Mouse (Mus musculus): ENCODE data around the gene Gon7. TPM values are rescaled to one million over a fixed set of nuclear protein-coding genes. Genes with fewer than 3 reads are reported as not detected.

The Gon7 gene
- polyA plus RNA-seq, 1 experiment from 2014 or later, result 48.4 TPM

DNA sequence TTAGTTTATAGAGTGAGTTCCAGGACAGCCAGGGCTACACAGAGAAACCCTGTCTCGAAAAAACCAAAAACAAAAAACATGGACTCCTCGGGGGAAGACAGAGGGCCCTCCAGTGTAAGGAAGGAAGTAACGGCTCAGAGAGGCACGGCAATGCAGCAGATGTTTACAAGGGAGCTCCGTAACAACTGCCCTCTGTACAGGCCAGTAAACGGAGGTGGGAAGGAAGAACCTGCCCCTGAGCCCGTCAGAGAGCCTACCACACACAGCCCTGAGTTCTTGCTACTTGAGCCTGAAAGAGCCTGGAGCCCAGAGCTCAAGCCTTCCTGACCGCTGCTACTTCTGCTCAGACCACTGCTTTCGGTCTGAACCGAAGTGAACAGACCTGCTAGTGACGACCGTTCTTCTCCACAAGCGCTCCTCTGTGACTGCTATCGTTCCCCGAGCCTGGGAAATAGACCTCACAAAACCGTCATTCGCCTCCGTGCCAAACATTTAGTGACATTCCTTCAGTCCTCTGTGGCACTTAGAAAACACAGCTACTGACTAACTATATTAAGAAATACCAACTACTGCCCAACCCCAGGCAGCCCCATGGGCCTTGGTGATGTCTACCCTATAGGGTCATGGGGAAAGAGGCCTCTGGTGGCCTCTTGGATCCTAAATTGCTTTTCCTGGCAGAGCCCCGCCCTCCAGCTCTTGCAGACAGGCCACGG, 44.3 kb downstream of the Gon7 start:
- no peak for ATAC-seq (ENCODE audit: low FRiP score)
- 81% methylated on average over 20 of the region's 20 CpGs for WGBS
- Histone ChIP-seq H3K4me1 (no peaks in the 10 kb centered on the region), H3K4me2 (no peak overlapping the region), H3K27ac (no peak overlapping the region), H3K9me3 (no peaks in the 10 kb centered on the region), H3K9ac (no peak overlapping the region), H3K4me3 (replicated peaks) (no peak overlapping the region), H3K36me3 (replicated peaks) (no peaks in the 10 kb centered on the region), H3K27me3 (no peaks in the 10 kb centered on the region)

DNA sequence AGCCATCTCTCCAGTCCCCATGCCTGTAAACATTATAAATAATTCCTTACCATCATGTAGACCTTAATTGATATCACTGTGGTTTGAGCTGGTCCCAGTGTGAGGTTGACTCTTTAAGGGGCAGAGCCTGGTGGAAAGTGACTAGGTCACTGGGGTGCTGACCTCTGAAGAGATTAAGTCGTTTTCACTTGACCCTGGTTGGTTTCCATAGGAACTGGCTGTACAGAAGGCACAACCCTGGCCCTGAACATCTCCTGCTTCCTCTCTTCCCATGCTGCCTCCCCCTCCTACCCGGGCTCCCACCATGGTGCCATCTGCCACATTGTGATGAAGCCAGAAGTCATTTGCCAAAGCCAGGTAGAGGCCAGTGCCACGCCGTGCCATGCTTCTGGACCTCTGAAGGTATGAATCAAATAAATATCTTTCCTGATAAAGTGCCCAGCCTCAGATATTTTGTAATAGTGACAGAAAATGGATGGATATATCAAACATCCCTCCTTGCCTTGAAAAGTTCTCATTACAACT, 46.7 kb downstream of the Gon7 start:
- Histone ChIP-seq H3K9me3 (no peaks in the 10 kb centered on the region), H3K4me1 (peaks cover 1% of the 10 kb centered on the region), H3K9ac (no peak overlapping the region), H3K4me3 (replicated peaks) (no peak overlapping the region), H3K36me3 (replicated peaks) (no peaks in the 10 kb centered on the region), H3K4me2 (no peak overlapping the region), H3K27me3 (peaks cover 14% of the 10 kb centered on the region; the same call in 1 of the 2 replicates), H3K27ac (no peak overlapping the region)
- no peak for ATAC-seq (ENCODE audit: low FRiP score)
- WGBS, result 66% methylated on average over 4 of the region's 4 CpGs

- 86% methylated on average over 5 of the region's 5 CpGs for WGBS
- no peak overlapping the region for H3K4me2 ChIP-seq
- ATAC-seq (ENCODE audit: low FRiP score), result no peak
- H3K9ac ChIP-seq, result no peak overlapping the region
- H3K4me1 ChIP-seq, result peaks cover 10% of the 10 kb centered on the region
- peaks cover 14% of the 10 kb centered on the region; the same call in 1 of the 2 replicates for H3K27me3 ChIP-seq
- no peaks in the 10 kb centered on the region for H3K9me3 ChIP-seq
- no peak overlapping the region for H3K4me3 ChIP-seq (replicated peaks)
- no peaks in the 10 kb centered on the region for H3K36me3 ChIP-seq (replicated peaks)
- H3K27ac ChIP-seq, result no peak overlapping the region
These were observed 47.7 kb downstream of the Gon7 start for GRCm38 (mm10) chr12:102709896-102710295.

- Histone ChIP-seq H3K4me1 (peaks cover 22% of the 10 kb centered on the region), H3K9me3 (no peaks in the 10 kb centered on the region), H3K36me3 (replicated peaks) (no peaks in the 10 kb centered on the region), H3K4me3 (replicated peaks) (no peak overlapping the region), H3K4me2 (no peak overlapping the region), H3K9ac (no peak overlapping the region), H3K27me3 (peaks cover 14% of the 10 kb centered on the region; the same call in 1 of the 2 replicates), H3K27ac (no peak overlapping the region)
- WGBS, result 79% methylated on average over 11 of the region's 11 CpGs
- no peak for ATAC-seq (ENCODE audit: low FRiP score)
These were observed 49.4 kb downstream of the Gon7 start for GRCm38 (mm10) chr12:102708220-102708619.

GRCm38 (mm10) chr12:102706833-102707463, 50.7 kb downstream of the Gon7 start:
- H3K4me2 ChIP-seq, result no peak overlapping the region
- no peaks in the 10 kb centered on the region for H3K36me3 ChIP-seq (replicated peaks)
- peaks cover 14% of the 10 kb centered on the region; the same call in 1 of the 2 replicates for H3K27me3 ChIP-seq
- no peak overlapping the region for H3K9ac ChIP-seq
- no peak overlapping the region for H3K4me3 ChIP-seq (replicated peaks)
- H3K9me3 ChIP-seq, result no peaks in the 10 kb centered on the region
- H3K4me1 ChIP-seq, result peaks cover 35% of the 10 kb centered on the region
- no peak overlapping the region for H3K27ac ChIP-seq
- 91% methylated on average over 10 of the region's 10 CpGs for WGBS
- ATAC-seq (ENCODE audit: low FRiP score), result no peak

- ATAC-seq (ENCODE audit: low FRiP score), result no peak
These were observed 51.5 kb downstream of the Gon7 start for GRCm38 (mm10) chr12:102705906-102706640.

DNA sequence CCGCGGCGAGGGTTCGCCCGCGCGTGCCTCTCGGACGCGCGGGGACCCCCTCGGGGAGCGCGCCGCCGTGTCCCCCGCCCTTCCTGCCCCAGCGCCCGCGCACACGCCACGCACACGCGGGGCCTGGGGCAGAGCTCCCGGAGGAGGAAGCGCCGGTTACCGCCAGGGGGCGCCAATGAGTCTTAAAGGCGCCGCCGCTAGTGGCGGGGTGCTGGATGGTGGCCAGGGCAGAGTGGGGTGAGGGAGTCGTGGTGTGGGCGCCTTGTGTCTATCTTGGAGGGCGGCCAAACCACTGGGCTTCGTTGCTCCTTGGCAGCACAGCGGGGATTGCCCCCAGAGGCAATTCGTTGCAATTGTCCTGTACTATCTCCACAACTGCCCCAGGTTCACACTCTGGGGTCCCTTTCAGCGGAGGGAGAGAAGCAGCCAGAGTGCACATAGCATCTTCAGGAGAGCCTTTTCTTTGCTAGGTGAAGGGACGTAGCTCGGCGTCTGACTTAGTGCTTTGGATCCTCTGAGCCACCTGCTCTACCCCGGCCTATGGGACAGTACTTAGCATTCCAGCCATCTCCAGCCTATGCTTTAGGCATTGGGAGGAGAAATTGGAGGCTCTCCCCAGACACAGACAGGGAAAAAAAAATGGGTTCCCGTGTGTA, 52.3 kb downstream of the Gon7 start:
- Histone ChIP-seq H3K27ac (peak overlapping the region; percentile 86), H3K36me3 (replicated peaks) (no peaks in the 10 kb centered on the region), H3K9me3 (no peaks in the 10 kb centered on the region), H3K27me3 (peaks cover 14% of the 10 kb centered on the region; the same call in 1 of the 2 replicates), H3K4me3 (replicated peaks) (peak overlapping the region; percentile 82), H3K9ac (peak overlapping the region; percentile 83), H3K4me1 (peaks cover 41% of the 10 kb centered on the region), H3K4me2 (peak overlapping the region; percentile 91)
- WGBS, result 2% methylated on average over 45 of the region's 45 CpGs
- peak; percentile 82 for ATAC-seq (ENCODE audit: low FRiP score)

More at GRCm38 (mm10) chr12:102705906-102706640, 51.5 kb downstream of the Gon7 start:
- peaks cover 37% of the 10 kb centered on the region for H3K4me1 ChIP-seq
- H3K27ac ChIP-seq, result no peak overlapping the region
- no peaks in the 10 kb centered on the region for H3K36me3 ChIP-seq (replicated peaks)
- peak overlapping the region; percentile 91 for H3K4me2 ChIP-seq
- H3K9me3 ChIP-seq, result no peaks in the 10 kb centered on the region
- peaks cover 14% of the 10 kb centered on the region; the same call in 1 of the 2 replicates for H3K27me3 ChIP-seq
- peak overlapping the region; percentile 82 for H3K4me3 ChIP-seq (replicated peaks)
- 70% methylated on average over 6 of the region's 6 CpGs for WGBS
- H3K9ac ChIP-seq, result 0 out of 2 replicates have a peak overlapping the region, but pooled peaks have one; percentile 83

DNA sequence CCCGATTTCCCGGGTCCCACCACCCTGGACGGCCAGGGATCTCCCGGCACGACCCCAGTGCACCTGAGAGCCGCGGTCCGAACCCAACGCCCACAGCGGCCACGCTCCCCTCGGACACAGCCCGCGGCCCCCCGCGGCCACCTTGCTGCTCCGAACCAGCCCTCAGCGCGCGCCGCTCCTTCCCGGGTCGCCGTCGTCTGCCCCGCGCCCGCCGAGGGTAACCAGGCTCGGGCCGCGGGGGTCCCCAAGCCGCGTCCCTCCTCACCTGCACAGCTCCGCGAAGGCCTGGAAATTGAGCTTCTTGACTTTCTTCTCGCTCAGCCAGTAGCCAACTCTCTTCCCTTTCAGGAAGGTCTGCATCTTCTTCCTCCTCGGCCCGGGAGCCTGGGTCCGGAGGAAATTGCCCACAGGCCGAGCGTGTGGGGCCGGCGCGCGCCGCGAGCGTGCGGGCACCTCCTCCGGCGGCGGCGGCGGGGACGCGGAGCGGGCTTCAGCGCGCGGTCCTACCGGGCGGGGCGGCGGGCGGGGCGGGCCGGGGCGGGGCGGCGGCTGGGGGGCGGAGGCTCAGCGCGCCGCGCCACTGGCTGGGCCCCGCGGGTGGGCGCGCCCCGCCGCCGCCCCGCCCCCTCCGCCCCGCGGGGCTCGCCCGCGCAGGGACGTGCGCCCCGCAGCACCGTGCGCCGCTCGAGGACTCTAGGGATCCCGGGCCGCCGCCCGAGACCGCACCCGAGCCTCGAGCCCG, 53.0 kb downstream of the Gon7 start, which contains the start of gene Itpk1:
Itpk1 (minus strand) TSS at position 474 of the 742 bp plus-strand sequence.
- peak within 1 kb of the TSS; percentile 83 for H3K9ac ChIP-seq
- under 1% methylated on average over 66 of the region's 105 CpGs for WGBS
- no peaks in the 10 kb centered on the region for H3K9me3 ChIP-seq
- peak; percentile 90 for ATAC-seq (ENCODE audit: low FRiP score)
- H3K27me3 ChIP-seq, result peaks cover 14% of the 10 kb centered on the region; the same call in 1 of the 2 replicates
- no peaks in the 10 kb centered on the region for H3K36me3 ChIP-seq (replicated peaks)
- peak within 1 kb of the TSS; percentile 82 for H3K4me3 ChIP-seq (replicated peaks)
- H3K4me1 ChIP-seq, result peaks cover 47% of the 10 kb centered on the region
- H3K27ac ChIP-seq, result peak within 1 kb of the TSS; percentile 86
- H3K4me2 ChIP-seq, result peak within 1 kb of the TSS; percentile 91

DNA sequence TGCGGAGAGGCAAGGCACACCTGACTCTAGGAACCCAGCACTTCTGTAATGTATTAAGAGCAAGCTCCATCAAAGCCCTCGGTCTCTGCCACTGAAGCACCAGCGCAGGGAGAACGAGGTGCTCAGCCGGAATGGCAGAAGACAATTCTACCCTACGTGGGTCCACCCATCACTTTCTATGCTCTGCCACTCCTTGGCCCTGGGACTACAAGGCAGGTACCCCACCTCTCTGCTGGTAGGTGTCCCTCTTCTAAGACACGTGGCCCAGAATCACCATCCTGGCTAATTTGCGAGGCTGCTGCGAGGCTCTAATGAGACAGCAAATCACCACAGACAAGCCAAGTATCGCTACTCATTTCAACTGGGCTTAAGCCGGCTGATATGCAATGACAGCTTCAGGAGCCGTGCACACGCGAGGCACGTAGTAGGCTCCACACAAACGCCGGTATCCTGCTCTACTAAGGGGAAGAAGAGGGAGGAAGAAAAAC, 53.6 kb downstream of the Gon7 start:
- Histone ChIP-seq H3K27ac (peak overlapping the region; percentile 75), H3K4me2 (peak overlapping the region; percentile 91), H3K4me1 (peaks cover 54% of the 10 kb centered on the region), H3K9me3 (no peaks in the 10 kb centered on the region), H3K4me3 (replicated peaks) (peak overlapping the region; percentile 82), H3K9ac (peak overlapping the region; percentile 83), H3K27me3 (peaks cover 14% of the 10 kb centered on the region; the same call in 1 of the 2 replicates), H3K36me3 (replicated peaks) (no peaks in the 10 kb centered on the region)
- WGBS, result 2% methylated on average over 17 of the region's 17 CpGs
- ATAC-seq (ENCODE audit: low FRiP score), result peak; percentile 17

DNA sequence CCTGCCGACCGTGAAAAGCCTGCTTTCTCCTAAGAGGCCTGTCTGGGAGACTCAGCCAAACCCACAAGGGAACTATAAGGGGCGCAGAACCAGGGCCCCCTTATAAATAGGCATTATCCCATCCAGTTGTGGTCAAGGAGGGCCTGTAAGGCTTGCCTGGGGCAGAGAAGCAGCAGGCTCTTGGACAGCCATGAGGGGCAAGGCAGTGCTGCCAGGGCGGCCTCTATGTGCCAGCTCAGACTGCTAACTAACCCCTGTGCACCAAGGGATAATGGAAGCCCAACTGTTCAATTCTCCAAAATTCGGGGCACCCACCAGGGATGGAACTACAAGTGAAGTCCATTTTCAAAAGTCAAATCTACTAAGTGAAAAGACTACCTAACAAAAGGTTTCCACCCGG, 54.2 kb downstream of the Gon7 start:
- Histone ChIP-seq H3K9me3 (no peaks in the 10 kb centered on the region), H3K9ac (peak overlapping the region; percentile 83), H3K4me3 (replicated peaks) (peak overlapping the region; percentile 82), H3K36me3 (replicated peaks) (no peaks in the 10 kb centered on the region), H3K27ac (peak overlapping the region; percentile 71), H3K4me1 (peaks cover 59% of the 10 kb centered on the region), H3K4me2 (peak overlapping the region; percentile 91), H3K27me3 (peaks cover 14% of the 10 kb centered on the region; the same call in 1 of the 2 replicates)
- WGBS, result 23% methylated on average over 6 of the region's 6 CpGs
- ATAC-seq (ENCODE audit: low FRiP score), result no peak

Data from forebrain, embryonic 12.5 days (tissue).